Mouse (Mus musculus) liver, embryonic 15.5 days (tissue): ENCODE results near the gene Wwox. TPM values are rescaled to one million over a fixed set of nuclear protein-coding genes. Genes with fewer than 3 reads are reported as not detected.
A peak's percentile ranks its signal among the peaks of the same experiment; 100 is the strongest.

Experiments used
- ATAC-seq: fragments of 200-750 bp; cut with Nextera tagmentation; 2 replicates; pipeline ENCODE4 v1.8.0; 2017; ENCODE audit warnings: moderate number of reproducible peaks, mild to moderate bottlenecking, moderate library complexity; ENCODE audit not compliant: insufficient read depth
- H3K27ac ChIP-seq: fragments of 300-500 bp; sonication (generic); replicated peaks from 2 replicates; pipeline ENCODE4 v1.5.1; 2015; ENCODE audit warnings: mild to moderate bottlenecking, inconsistent platforms
- H3K27me3 ChIP-seq: fragments of 300-500 bp; sonication (generic); 2 replicates; pipeline ENCODE4 v1.6.1; 2015; ENCODE audit warnings: mild to moderate bottlenecking, inconsistent platforms
- H3K36me3 ChIP-seq: fragments of 300-500 bp; sonication (generic); replicated peaks from 2 replicates; pipeline ENCODE4 v1.6.1; 2015; ENCODE audit warnings: moderate library complexity, mild to moderate bottlenecking, inconsistent platforms
- H3K4me1 ChIP-seq: fragments of 300-500 bp; sonication (generic); replicated peaks from 2 replicates; pipeline ENCODE4 v1.6.1; 2015; ENCODE audit warnings: inconsistent platforms
- H3K4me2 ChIP-seq: fragments of 300-500 bp; sonication (generic); 2 replicates; pipeline ENCODE4 v1.6.1; 2015; ENCODE audit warnings: moderate library complexity, mild to moderate bottlenecking, inconsistent platforms
- H3K4me3 ChIP-seq: fragments of 300-500 bp; sonication (generic); replicated peaks from 2 replicates; pipeline ENCODE4 v1.5.1; 2015; ENCODE audit warnings: mild to moderate bottlenecking, inconsistent platforms
- H3K9ac ChIP-seq: fragments of 300-500 bp; sonication (generic); 2 replicates; pipeline ENCODE4 v1.6.1; 2015; ENCODE audit warnings: moderate library complexity, mild to moderate bottlenecking, inconsistent platforms
- H3K9me3 ChIP-seq: fragments of 300-500 bp; sonication (generic); replicated peaks from 2 replicates; pipeline ENCODE4 v1.6.1; 2016; ENCODE audit warnings: inconsistent platforms
- WGBS: fragments of 180-500 bp; shearing (Covaris S2); methylation state at CpG from one replicate; pipeline ENCODE4 v1.1.7; 2015; ENCODE audit warnings: mixed read lengths; ENCODE audit not compliant: insufficient replicate concordance; 5-methylcytosine and 5-hydroxymethylcytosine counted together
- polyA plus RNA-seq: library from polyadenylated mRNA; unstranded; fragments of >200 nt; fragmentation: Nextera tagmentation; extraction: Ambion mirVana; gene quantifications from 2 replicates; pipeline ENCODE4 v1.2.1, GENCODE M21; 2015

Wwox gene
- 3.5 and 3.6 TPM in 2 replicates for polyA plus RNA-seq

GRCm38 (mm10) chr8:114439334-114440204 is at the start of gene Wwox:
Gene Wwox, plus strand, starts transcription at chr8:114439655.
- H3K9me3 ChIP-seq = no peaks in the 10 kb centered on the region
- H3K4me3 ChIP-seq = peak within 1 kb of the TSS; percentile 66
- peaks cover 18% of the 10 kb centered on the region for H3K4me1 ChIP-seq
- no peaks in the 10 kb centered on the region for H3K36me3 ChIP-seq
- H3K27me3 ChIP-seq = no peaks in the 10 kb centered on the region
- H3K27ac ChIP-seq = peak within 1 kb of the TSS; percentile 64
- peak within 1 kb of the TSS; percentile 83 for H3K4me2 ChIP-seq
- peak within 1 kb of the TSS; percentile 72 for H3K9ac ChIP-seq
- ATAC-seq = peak; percentile 87
- under 1% methylated on average over 54 of the region's 54 CpGs for WGBS

GRCm38 (mm10) chr8:114390465-114391254 is 48.8 kb upstream of the Wwox start:
- Histone ChIP-seq H3K4me1 (no peaks in the 10 kb centered on the region), H3K27me3 (no peaks in the 10 kb centered on the region), H3K36me3 (no peaks in the 10 kb centered on the region), H3K4me2 (no peak overlapping the region), H3K9ac (no peak overlapping the region), H3K27ac (no peak overlapping the region), H3K4me3 (no peak overlapping the region), H3K9me3 (no peaks in the 10 kb centered on the region)
- no peak for ATAC-seq
- WGBS = 37% methylated on average over 12 of the region's 13 CpGs

GRCm38 (mm10) chr8:114398326-114398725 is 41.1 kb upstream of the Wwox start:
- Histone ChIP-seq H3K4me1 (no peaks in the 10 kb centered on the region), H3K9me3 (no peaks in the 10 kb centered on the region), H3K9ac (no peak overlapping the region), H3K4me3 (no peak overlapping the region), H3K4me2 (no peak overlapping the region), H3K27me3 (no peaks in the 10 kb centered on the region), H3K27ac (no peak overlapping the region), H3K36me3 (no peaks in the 10 kb centered on the region)
- ATAC-seq = no peak
- 71% methylated on average over 5 of the region's 5 CpGs for WGBS

- ATAC-seq = no peak
- WGBS = 77% methylated on average over 5 of the region's 5 CpGs
- H3K4me1 ChIP-seq = no peaks in the 10 kb centered on the region
Measured at GRCm38 (mm10) chr8:114399273-114399672, 40.2 kb upstream of the Wwox start.

GRCm38 (mm10) chr8:114401679-114402078 is 37.8 kb upstream of the Wwox start:
- no peak for ATAC-seq
- H3K4me2 ChIP-seq = no peak overlapping the region
- no peak overlapping the region for H3K9ac ChIP-seq
- no peaks in the 10 kb centered on the region for H3K36me3 ChIP-seq
- WGBS = 59% methylated on average over 7 of the region's 7 CpGs
- H3K27ac ChIP-seq = no peak overlapping the region
- no peaks in the 10 kb centered on the region for H3K9me3 ChIP-seq
- H3K4me1 ChIP-seq = no peaks in the 10 kb centered on the region
- no peak overlapping the region for H3K4me3 ChIP-seq
- no peaks in the 10 kb centered on the region for H3K27me3 ChIP-seq

More at GRCm38 (mm10) chr8:114399273-114399672, 40.2 kb upstream of the Wwox start:
- Histone ChIP-seq H3K4me3 (no peak overlapping the region), H3K27me3 (no peaks in the 10 kb centered on the region), H3K4me2 (no peak overlapping the region), H3K27ac (no peak overlapping the region), H3K36me3 (no peaks in the 10 kb centered on the region), H3K9ac (no peak overlapping the region), H3K9me3 (no peaks in the 10 kb centered on the region)

GRCm38 (mm10) chr8:114411421-114411820 is 28.0 kb upstream of the Wwox start:
- Histone ChIP-seq H3K4me3 (no peak overlapping the region), H3K9ac (no peak overlapping the region), H3K9me3 (no peaks in the 10 kb centered on the region), H3K4me2 (no peak overlapping the region), H3K27me3 (no peaks in the 10 kb centered on the region), H3K4me1 (no peaks in the 10 kb centered on the region), H3K27ac (no peak overlapping the region), H3K36me3 (no peaks in the 10 kb centered on the region)
- WGBS = 46% methylated on average over 3 of the region's 3 CpGs
- ATAC-seq = no peak

GRCm38 (mm10) chr8:114417786-114418185 is 21.7 kb upstream of the Wwox start, which contains the start of gene Clec3a:
Gene Clec3a, plus strand, starts transcription at chr8:114418086.
- no peak for ATAC-seq
- Histone ChIP-seq H3K9me3 (no peaks in the 10 kb centered on the region), H3K9ac (no peak within 1 kb of the TSS), H3K4me2 (no peak within 1 kb of the TSS), H3K27me3 (no peaks in the 10 kb centered on the region), H3K4me3 (no peak within 1 kb of the TSS), H3K36me3 (no peaks in the 10 kb centered on the region), H3K27ac (no peak within 1 kb of the TSS), H3K4me1 (no peaks in the 10 kb centered on the region)
- 73% methylated on average over 8 of the region's 8 CpGs for WGBS

- no peak overlapping the region for H3K9ac ChIP-seq
- ATAC-seq = no peak
- no peaks in the 10 kb centered on the region for H3K9me3 ChIP-seq
- H3K4me3 ChIP-seq = no peak overlapping the region
- H3K27ac ChIP-seq = no peak overlapping the region
- 47% methylated on average over 5 of the region's 5 CpGs for WGBS
- no peaks in the 10 kb centered on the region for H3K36me3 ChIP-seq
- H3K27me3 ChIP-seq = no peaks in the 10 kb centered on the region
- H3K4me2 ChIP-seq = no peak overlapping the region
- H3K4me1 ChIP-seq = no peaks in the 10 kb centered on the region
Measured at GRCm38 (mm10) chr8:114418486-114418885, 21.0 kb upstream of the Wwox start.

GRCm38 (mm10) chr8:114418904-114419303 is 20.6 kb upstream of the Wwox start:
- H3K4me2 ChIP-seq = no peak overlapping the region
- H3K9ac ChIP-seq = no peak overlapping the region
- H3K27me3 ChIP-seq = no peaks in the 10 kb centered on the region
- ATAC-seq = no peak
- H3K9me3 ChIP-seq = no peaks in the 10 kb centered on the region
- no peak overlapping the region for H3K4me3 ChIP-seq
- H3K27ac ChIP-seq = no peak overlapping the region
- H3K36me3 ChIP-seq = no peaks in the 10 kb centered on the region
- 24% methylated on average over 6 of the region's 6 CpGs for WGBS
- H3K4me1 ChIP-seq = no peaks in the 10 kb centered on the region

- H3K27me3 ChIP-seq = no peaks in the 10 kb centered on the region
- ATAC-seq = no peak
- 30% methylated on average over 4 of the region's 4 CpGs for WGBS
- H3K4me1 ChIP-seq = no peaks in the 10 kb centered on the region
- H3K9me3 ChIP-seq = no peaks in the 10 kb centered on the region
- no peaks in the 10 kb centered on the region for H3K36me3 ChIP-seq
- no peak overlapping the region for H3K4me2 ChIP-seq
- no peak overlapping the region for H3K4me3 ChIP-seq
- no peak overlapping the region for H3K9ac ChIP-seq
- H3K27ac ChIP-seq = no peak overlapping the region
Measured at GRCm38 (mm10) chr8:114421544-114421943, 17.9 kb upstream of the Wwox start.

- no peak overlapping the region for H3K4me3 ChIP-seq
- H3K9ac ChIP-seq = no peak overlapping the region
- no peak for ATAC-seq
- H3K4me2 ChIP-seq = no peak overlapping the region
- peaks cover 18% of the 10 kb centered on the region for H3K4me1 ChIP-seq
- WGBS = 5% methylated on average over 6 of the region's 6 CpGs
- no peaks in the 10 kb centered on the region for H3K36me3 ChIP-seq
- H3K27me3 ChIP-seq = no peaks in the 10 kb centered on the region
- H3K9me3 ChIP-seq = no peaks in the 10 kb centered on the region
- H3K27ac ChIP-seq = no peak overlapping the region
Measured at GRCm38 (mm10) chr8:114438236-114438635, 1.2 kb upstream of the Wwox start.
